ENCODE assay signal across 16 mouse cellular contexts in the genomic region with DNA sequence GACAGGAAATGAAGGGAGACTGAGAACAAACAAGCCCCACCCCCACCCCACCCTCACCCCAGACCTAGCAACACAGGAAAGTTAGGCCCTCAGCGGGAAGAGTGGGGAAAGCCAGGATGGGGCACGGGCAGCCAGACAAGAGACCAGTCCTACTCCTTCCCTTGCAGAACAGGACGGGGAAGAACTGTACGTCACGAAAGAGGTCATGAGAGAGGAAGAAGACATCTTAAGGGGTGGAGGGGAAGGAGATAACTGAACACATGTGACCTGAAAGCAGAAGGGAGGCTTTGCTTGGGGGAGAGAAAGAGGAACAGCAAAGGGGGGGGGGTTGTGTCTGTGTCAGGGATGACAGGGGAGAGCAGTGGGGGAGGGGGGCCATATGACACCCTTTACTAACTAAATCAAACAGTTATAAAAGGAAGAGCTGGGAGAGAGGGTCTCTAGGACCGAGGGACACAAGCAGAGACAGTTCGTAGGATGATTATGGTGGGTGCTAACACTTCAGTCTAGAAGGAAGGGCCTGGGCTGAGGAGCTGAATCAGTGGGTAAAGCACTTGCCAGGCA.
DNase-seq lines count a peak whose midpoint lies in the region; ATAC-seq and TF ChIP-seq lines count a peak whose summit lies in the region.
"Had no signal": no experiment of that assay in that cellular context is flagged by ENCODE, and none has a peak within 500 bp of the region (broad histone marks: within the 10 kb centered on the region; RNA-seq: fewer than 3 reads in every experiment).

No protein-coding gene starts in this region.

- no peak overlapping the region for H3K9ac ChIP-seq in lung, postnatal 0 days (replicated peaks; ENCODE audit: low read depth)
- H3K9ac ChIP-seq in forebrain, embryonic 16.5 days (replicated peaks; ENCODE audit: low read depth, low read length) = no peak overlapping the region
- H3K9ac ChIP-seq: forebrain, embryonic 12.5 days; hindbrain, embryonic 15.5 days; lung, embryonic 14.5 days had no signal

- no peak for TF ChIP-seq POLR2A in bone marrow macrophage, adult 2 months (IDR thresholded peaks at IDR 0.05; ENCODE audit: borderline replicate concordance, low read depth, low read length)

- no peaks in the 10 kb centered on the region for H3K79me2 ChIP-seq in macrophage (ENCODE audit: inconsistent target)

- WGBS in lung, postnatal 0 days = 47% methylated on average over 7 of the region's 7 CpGs
- WGBS in macrophage (ENCODE audit: missing documents) = 33% methylated on average over 6 of the region's 7 CpGs
- 75% methylated on average over 7 of the region's 7 CpGs for WGBS in forebrain, embryonic 16.5 days

- H3K27me3 ChIP-seq in lung, postnatal 0 days (replicated peaks; ENCODE audit: insufficient read depth, low read length) = no peaks in the 10 kb centered on the region
- no peaks in the 10 kb centered on the region for H3K27me3 ChIP-seq in forebrain, embryonic 16.5 days (replicated peaks; ENCODE audit: control insufficient read depth, insufficient read depth, low read length)
- H3K27me3 ChIP-seq: forebrain, embryonic 12.5 days; hindbrain, embryonic 15.5 days had no signal

- TF ChIP-seq CTCF in lung, postnatal 0 days (IDR thresholded peaks at IDR 0.05) = no peak
- TF ChIP-seq CTCF in bone marrow macrophage, adult 2 months (IDR thresholded peaks at IDR 0.05; ENCODE audit: low read depth, low read length) = no peak

- H3K4me2 ChIP-seq in lung, postnatal 0 days (replicated peaks; ENCODE audit: low read depth, low read length) = no peak overlapping the region
- no peak overlapping the region for H3K4me2 ChIP-seq in forebrain, embryonic 16.5 days (ENCODE audit: low read length)
- H3K4me2 ChIP-seq: forebrain, embryonic 12.5 days; hindbrain, embryonic 15.5 days; lung, embryonic 14.5 days had no signal

- ATAC-seq in lung, postnatal 0 days = 0 out of 2 replicates have a peak, but pooled peaks have one; percentile 16
- no peak for ATAC-seq in forebrain, embryonic 16.5 days

- TF ChIP-seq EP300 in lung, postnatal 0 days (IDR thresholded peaks at IDR 0.05) = no peak

- H3K9me3 ChIP-seq in lung, postnatal 0 days (ENCODE audit: low read length) = no peaks in the 10 kb centered on the region
- no peaks in the 10 kb centered on the region for H3K9me3 ChIP-seq in forebrain, embryonic 16.5 days (ENCODE audit: control insufficient read depth, low read length)
- H3K9me3 ChIP-seq: forebrain, embryonic 12.5 days; hindbrain, embryonic 15.5 days had no signal

- no peaks in the 10 kb centered on the region for H3K36me3 ChIP-seq in lung, postnatal 0 days (ENCODE audit: insufficient read depth, low read length)
- H3K36me3 ChIP-seq in macrophage (ENCODE audit: inconsistent target) = no peaks in the 10 kb centered on the region
- no peaks in the 10 kb centered on the region for H3K36me3 ChIP-seq in forebrain, embryonic 16.5 days (ENCODE audit: control insufficient read depth, insufficient read depth)
- H3K36me3 ChIP-seq: forebrain, embryonic 12.5 days; hindbrain, embryonic 15.5 days had no signal

- peak; percentile 18 for DNase-seq in lung, postnatal 0 days (ENCODE audit: low spot score)
- DNase-seq in lung, postnatal 10 days = no peak
- peak; percentile 53 to 61 for DNase-seq in B cell, adult 2 months
- no peak for DNase-seq in adrenal gland, adult 18-20 months (ENCODE audit: low spot score in 2 of 2)
- DNase-seq: cerebellum, adult 18-20 months; kidney, adult 11 months; kidney, postnatal 25 days; left cerebral cortex, postnatal 4 days; lung, embryonic 14.5 days; midbrain, embryonic 14.5 days; thymus, adult 18-20 months had no signal

- H3K4me3 ChIP-seq in lung, postnatal 0 days (ENCODE audit: low read depth, low read length) = no peak overlapping the region
- no peak overlapping the region for H3K4me3 ChIP-seq in bone marrow macrophage, adult 2 months (ENCODE audit: insufficient read depth, low read length)
- H3K4me3 ChIP-seq in macrophage (ENCODE audit: inconsistent target) = no peak overlapping the region
- no peak overlapping the region for H3K4me3 ChIP-seq in forebrain, embryonic 16.5 days (replicated peaks; ENCODE audit: low read length)
- H3K4me3 ChIP-seq: forebrain, embryonic 12.5 days; hindbrain, embryonic 15.5 days had no signal

- no peaks in the 10 kb centered on the region for H3K4me1 ChIP-seq in lung, postnatal 0 days (ENCODE audit: insufficient read depth, low read depth, low read length)
- H3K4me1 ChIP-seq in bone marrow macrophage, adult 2 months (ENCODE audit: control insufficient read depth, insufficient read depth, low read length) = peaks cover 20% of the 10 kb centered on the region
- H3K4me1 ChIP-seq in forebrain, embryonic 16.5 days (replicated peaks; ENCODE audit: control insufficient read depth, insufficient read depth, low read length) = peaks cover 10% of the 10 kb centered on the region

- no peak overlapping the region for H3K27ac ChIP-seq in lung, postnatal 0 days (ENCODE audit: low read length)
- H3K27ac ChIP-seq in bone marrow macrophage, adult 2 months (ENCODE audit: insufficient read depth, low read depth, low read length) = peak overlapping the region; percentile 72
- H3K27ac ChIP-seq in macrophage = peak overlapping the region; percentile 31; the same call in 1 of the 2 replicates
- H3K27ac ChIP-seq in forebrain, embryonic 16.5 days (ENCODE audit: low read length) = no peak overlapping the region
- H3K27ac ChIP-seq: forebrain, embryonic 12.5 days; hindbrain, embryonic 15.5 days had no signal

Comparison
In these comparisons a context has a peak if more than half of its experiments do, and no peak if none do; other contexts are left out.
1. DNase-seq: peak in lung, postnatal 0 days (single experiment) and B cell, adult 2 months (2 of 2); none in lung, postnatal 10 days (single experiment) and adrenal gland, adult 18-20 months (0 of 2).
2. H3K27ac ChIP-seq: peak in bone marrow macrophage, adult 2 months (single experiment) and macrophage (single experiment); none in lung, postnatal 0 days (single experiment) and forebrain, embryonic 16.5 days (single experiment).